Mouse (Mus musculus): ENCODE measurements around the gene Igsf9.

The Igsf9 gene

GRCm38 (mm10) chr1:172515396-172515795 lies 33.8 kb downstream of the Igsf9 start:
- DNase-seq (ENCODE audit: low read depth, low spot score), result no peak

GRCm38 (mm10) chr1:172518013-172518412 lies 36.4 kb downstream of the Igsf9 start:
- no peak for DNase-seq (ENCODE audit: low read depth, low spot score)

DNA sequence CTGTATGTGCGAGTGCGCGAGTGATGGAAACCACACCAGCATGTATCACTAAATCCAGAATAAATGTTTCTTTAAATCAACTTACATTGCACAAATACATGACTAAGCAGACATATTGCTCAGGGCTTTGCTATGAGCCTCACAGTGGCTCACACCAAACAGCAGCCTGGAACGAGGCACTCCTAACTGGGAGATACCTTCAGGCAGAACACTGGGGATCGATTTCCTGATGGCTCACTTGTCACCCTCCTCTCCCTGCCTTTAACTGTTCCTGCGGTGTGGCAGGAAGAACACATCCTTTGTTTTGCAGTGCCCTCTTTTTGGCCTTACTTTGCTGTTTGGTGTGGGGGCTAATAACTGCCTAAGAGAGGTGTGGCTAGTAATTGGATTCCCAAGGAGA lies 38.1 kb downstream of the Igsf9 start:
- DNase-seq (ENCODE audit: low read depth, low spot score), result no peak

DNA sequence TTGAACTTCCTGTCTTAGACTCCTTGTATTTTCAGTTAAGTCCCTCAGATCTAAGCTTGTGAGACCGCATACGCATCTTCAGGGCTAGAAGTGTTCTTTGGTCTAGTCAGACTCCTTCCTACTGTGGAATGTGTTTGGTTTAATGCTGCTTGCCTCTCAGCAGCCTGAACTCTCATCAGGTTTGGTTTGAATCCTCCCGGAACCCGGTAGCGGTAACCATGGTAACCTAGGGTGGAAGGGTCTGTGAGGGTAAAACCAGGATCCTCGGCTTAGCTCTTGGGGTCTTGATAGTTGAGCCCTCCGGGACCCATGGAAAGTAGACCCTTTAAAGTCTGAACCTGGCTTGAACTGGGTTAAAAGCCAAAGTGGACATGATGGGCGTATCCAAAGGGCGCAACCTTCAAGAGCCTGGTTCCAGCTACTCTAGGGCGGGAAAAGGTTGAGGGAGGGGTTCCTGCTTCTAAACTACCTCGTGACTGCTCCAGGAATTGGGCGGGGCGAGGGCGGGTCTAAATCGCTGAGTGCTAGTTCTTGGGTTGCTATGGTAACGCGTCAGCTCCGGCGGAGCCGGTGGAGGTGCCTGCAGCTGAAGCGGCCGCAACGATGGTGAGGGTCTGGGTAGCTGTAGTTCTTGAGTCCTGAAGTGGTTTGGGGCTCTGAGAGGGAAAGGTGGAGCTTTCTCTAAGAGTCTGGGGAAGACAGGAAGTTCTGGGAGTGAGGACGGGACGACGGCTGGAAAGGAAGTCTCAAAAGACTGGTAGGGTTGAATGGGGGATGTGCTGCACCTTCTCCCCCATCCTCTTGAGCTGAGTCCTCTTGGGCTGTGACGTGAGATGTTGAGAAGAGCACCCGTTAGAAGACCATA lies 39.2 kb downstream of the Igsf9 start, which contains the start of gene Cfap45:
Cfap45 (plus strand) TSS at position 226 of the 865 bp plus-strand sequence.
- DNase-seq (ENCODE audit: low read depth, low spot score), result no peak

GRCm38 (mm10) chr1:172522524-172522923 lies 40.9 kb downstream of the Igsf9 start:
- peak; percentile 38 for DNase-seq (ENCODE audit: low read depth, low spot score)

DNA sequence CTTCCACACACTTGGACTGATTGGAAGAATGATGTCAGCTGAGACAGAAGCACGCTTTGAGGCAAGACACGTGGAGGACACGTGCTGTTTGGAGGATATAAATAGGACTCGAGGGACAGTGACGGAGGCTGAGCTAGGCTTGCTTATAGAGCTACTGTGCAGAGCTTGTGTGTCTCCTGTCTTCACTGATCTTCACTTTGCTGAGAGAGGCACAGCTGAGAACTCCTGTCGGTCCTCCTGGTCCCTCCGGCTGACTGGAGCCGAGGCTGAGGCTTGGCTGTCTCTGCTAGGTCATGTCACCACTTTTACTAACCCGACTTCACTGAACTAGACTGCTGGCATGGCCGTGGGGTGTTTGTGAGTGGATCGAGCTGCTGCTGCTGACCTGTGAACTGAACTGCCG lies 42.1 kb downstream of the Igsf9 start:
- no peak for DNase-seq (ENCODE audit: low read depth, low spot score)

DNA sequence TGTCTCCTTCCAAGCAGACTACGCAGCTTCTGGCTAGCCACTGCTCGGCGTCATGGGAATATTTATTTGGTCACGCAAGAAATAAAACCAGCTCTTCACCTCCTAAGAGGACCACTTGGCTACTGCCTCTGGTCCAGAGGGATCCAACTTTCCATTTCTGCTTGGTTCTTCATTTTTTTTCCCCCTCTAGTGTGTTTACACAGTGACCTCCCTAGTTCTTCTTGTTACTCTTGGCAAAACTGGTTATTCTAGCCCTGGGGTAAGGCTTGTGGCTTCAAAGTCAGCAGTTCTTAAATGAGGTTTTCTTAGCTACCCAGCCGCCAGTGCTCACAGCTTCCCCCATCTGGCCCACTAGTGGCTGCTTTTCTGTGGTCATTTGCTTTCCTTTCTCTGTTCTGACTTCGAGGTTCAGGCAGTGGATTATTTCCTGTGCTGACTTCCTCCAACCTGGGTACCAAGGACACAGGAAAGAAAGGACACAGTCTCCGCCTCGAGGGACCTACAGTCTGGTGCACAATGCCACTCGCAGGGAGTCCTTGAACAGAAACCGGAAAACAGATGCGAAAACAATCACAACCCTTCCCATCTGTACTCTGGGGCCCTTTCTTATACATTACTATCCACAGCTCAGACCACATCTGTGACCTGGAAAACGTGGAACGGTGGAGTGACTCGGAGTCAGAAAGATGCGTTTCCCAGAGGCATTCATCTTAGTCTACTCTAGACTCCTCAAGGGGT lies 43.6 kb downstream of the Igsf9 start:
- DNase-seq (ENCODE audit: low read depth, low spot score), result no peak

- DNase-seq (ENCODE audit: low read depth, low spot score), result no peak
These were observed 44.4 kb downstream of the Igsf9 start for GRCm38 (mm10) chr1:172525971-172526370.

- DNase-seq (ENCODE audit: low read depth, low spot score), result no peak
These were observed 44.9 kb downstream of the Igsf9 start for GRCm38 (mm10) chr1:172526380-172527081.

GRCm38 (mm10) chr1:172527431-172527830 lies 45.8 kb downstream of the Igsf9 start:
- no peak for DNase-seq (ENCODE audit: low read depth, low spot score)

DNA sequence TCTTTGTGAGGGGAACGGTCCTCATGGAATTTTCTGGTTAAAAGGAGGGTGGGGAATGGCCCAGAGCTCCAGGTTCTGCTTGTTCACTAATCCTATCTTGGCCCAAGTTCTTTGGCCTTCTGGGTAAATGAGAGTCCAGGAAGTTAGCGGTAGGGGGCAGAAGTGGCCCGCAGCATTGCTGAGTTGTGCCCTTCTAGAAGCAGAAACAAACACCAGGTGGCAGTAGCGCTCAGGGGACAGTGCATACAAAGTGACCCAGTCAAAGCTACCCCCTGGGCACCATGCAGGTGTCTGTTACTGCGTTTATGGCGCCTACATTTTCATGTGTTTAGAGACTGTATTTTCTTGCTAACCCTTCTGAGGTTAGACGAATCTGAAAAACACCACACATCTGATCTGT lies 47.1 kb downstream of the Igsf9 start:
- DNase-seq (ENCODE audit: low read depth, low spot score), result peak; percentile 89

DNA sequence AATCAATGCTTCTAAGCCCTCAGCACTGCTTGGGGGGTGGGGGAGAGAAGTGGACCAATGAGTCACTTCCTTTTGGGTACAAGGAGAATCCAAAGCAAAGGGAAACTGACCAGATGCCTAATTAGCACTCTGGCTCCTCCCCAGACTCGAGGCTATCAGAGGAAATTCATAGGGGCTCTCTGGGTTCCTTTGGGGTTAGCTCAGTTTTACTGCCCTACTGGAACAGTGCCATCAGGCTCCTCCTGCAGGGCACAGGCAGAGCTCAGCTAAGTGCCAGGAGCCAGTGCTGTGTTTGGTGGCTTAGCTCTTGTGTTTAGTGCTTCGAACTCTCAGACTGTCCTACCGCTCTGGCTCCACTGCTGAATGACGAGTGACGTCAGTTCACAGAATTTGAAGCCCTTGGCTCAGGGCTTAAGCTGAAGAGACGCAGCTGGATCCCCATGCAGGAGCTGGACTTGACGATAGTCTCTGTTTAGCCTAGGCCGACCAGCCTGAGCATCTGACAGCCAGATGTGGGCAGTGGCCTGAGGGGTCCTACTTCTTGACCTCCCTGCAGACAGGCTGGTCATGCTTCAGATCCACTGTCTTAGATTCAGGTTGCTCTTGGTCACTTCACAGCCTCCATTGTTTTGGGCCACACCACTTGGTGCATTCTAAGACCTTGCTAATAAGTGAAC lies 49.1 kb downstream of the Igsf9 start:
- DNase-seq (ENCODE audit: low read depth, low spot score), result no peak

DNA sequence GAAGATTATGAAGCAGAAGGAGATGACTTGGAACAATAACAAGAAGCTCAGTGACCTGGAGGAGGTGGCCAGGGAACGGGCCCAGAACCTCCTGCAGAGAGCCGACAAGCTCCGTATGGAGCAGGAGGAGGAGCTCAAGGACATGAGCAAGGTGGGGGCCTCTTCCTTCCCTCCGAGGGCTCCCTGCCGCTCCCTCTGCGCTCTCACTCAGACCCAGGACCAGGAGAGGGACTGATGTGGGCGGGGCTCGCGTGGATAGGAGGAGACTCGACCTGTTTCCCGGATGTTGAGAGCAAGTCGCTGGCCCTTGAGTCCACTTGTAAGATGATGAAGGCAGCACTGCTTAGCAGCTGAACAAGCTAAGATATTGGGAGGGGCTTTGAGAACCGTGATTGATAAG lies 51.0 kb downstream of the Igsf9 start:
- DNase-seq (ENCODE audit: low read depth, low spot score), result no peak

- no peak for DNase-seq (ENCODE audit: low read depth, low spot score)
These were observed 53.5 kb downstream of the Igsf9 start for GRCm38 (mm10) chr1:172535116-172535515.

DNA sequence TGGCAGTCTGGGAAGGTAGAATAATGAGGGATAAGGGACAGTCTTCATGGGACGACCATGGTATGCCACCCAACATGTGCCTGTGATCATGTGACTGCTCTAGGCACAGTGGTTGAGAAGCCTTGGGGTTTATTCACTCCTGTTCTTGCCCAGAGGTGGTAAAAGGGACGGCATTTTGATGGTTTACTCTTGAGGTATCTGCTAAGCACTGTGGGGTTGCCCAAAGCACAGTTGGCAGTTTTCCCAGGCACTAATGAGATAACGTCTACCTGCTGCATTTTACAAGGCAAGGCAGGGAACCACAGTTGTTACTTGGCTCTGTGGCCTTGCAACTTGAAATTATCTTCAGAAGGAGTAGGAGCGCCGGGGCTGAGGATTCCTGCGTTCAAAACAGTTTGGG lies 58.2 kb downstream of the Igsf9 start:
- no peak for DNase-seq (ENCODE audit: low read depth, low spot score)

- no peak for DNase-seq (ENCODE audit: low read depth, low spot score)
These were observed 58.8 kb downstream of the Igsf9 start for GRCm38 (mm10) chr1:172540283-172540820.

GRCm38 (mm10) chr1:172546062-172546461 lies 64.5 kb downstream of the Igsf9 start:
- no peak for DNase-seq (ENCODE audit: low read depth, low spot score)
